Mouse (Mus musculus) kidney, postnatal 0 days (tissue): ENCODE data around the gene Pigf. TPM values are rescaled to one million over a fixed set of nuclear protein-coding genes. Genes with fewer than 3 reads are reported as not detected.

ENCODE experiments used
- ATAC-seq: fragments of 200-750 bp; cut with Nextera tagmentation; replicated peaks from 2 replicates; pipeline ENCODE4 v1.8.0; 2017; ENCODE audit warnings: low read depth, moderate number of reproducible peaks, moderate TSS enrichment, moderate library complexity; ENCODE audit not compliant: low FRiP score
- DNase-seq: peaks from one replicate; pipeline ENCODE4 v3.0.0-alpha.2; 2016; ENCODE audit warnings: low spot score
- H3K27ac ChIP-seq: fragments of 300-500 bp; sonication (generic); 2 replicates; pipeline ENCODE4 v1.5.1; 2014; ENCODE audit warnings: mild to moderate bottlenecking
- H3K27me3 ChIP-seq: fragments of 300-500 bp; sonication (generic); 2 replicates; pipeline ENCODE4 v1.6.1; 2014; ENCODE audit warnings: low read length, mixed read lengths; ENCODE audit not compliant: insufficient read depth
- H3K36me3 ChIP-seq: fragments of 300-500 bp; sonication (generic); 2 replicates; pipeline ENCODE4 v1.6.1; 2014; ENCODE audit warnings: low read length, mixed read lengths; ENCODE audit not compliant: insufficient read depth
- H3K4me1 ChIP-seq: fragments of 300-500 bp; sonication (generic); replicated peaks from 2 replicates; pipeline ENCODE4 v1.6.1; 2014; ENCODE audit warnings: antibody characterized with exemption, low read length, mixed read lengths; ENCODE audit not compliant: insufficient read depth
- H3K4me2 ChIP-seq: fragments of 300-500 bp; sonication (generic); 2 replicates; pipeline ENCODE4 v1.6.1; 2014; ENCODE audit warnings: mild to moderate bottlenecking, low read length, moderate library complexity, mixed read lengths
- H3K4me3 ChIP-seq: fragments of 300-500 bp; sonication (generic); replicated peaks from 2 replicates; pipeline ENCODE4 v1.5.1; 2014; ENCODE audit warnings: low read depth, low read length
- H3K9ac ChIP-seq: fragments of 300-500 bp; sonication (generic); 2 replicates; pipeline ENCODE4 v1.6.1; 2014; ENCODE audit warnings: low read depth, low read length
- H3K9me3 ChIP-seq: fragments of 300-500 bp; sonication (generic); replicated peaks from 2 replicates; pipeline ENCODE4 v1.6.1; 2016; ENCODE audit warnings: low read length, inconsistent platforms, mixed read lengths
- CTCF ChIP-seq: IDR thresholded peaks from 2 replicates; pipeline ENCODE4 v1.5.1; 2016; ENCODE audit warnings: antibody characterized with exemption, low read depth, mild to moderate bottlenecking, moderate library complexity
- WGBS: fragments of 180-500 bp; shearing (Covaris S2); extraction: QIAGEN DNeasy Blood & Tissue Kit; methylation state at CpG from one replicate; pipeline ENCODE4 v1.1.7; 2014; 5-methylcytosine and 5-hydroxymethylcytosine counted together
- polyA plus RNA-seq: library from polyadenylated mRNA; unstranded; fragments of >200 nt; fragmentation: Nextera tagmentation; extraction: Ambion mirVana; gene quantifications from 2 replicates; pipeline ENCODE4 v1.2.1, GENCODE M21; 2015

The Pigf gene
- polyA plus RNA-seq, 1 experiment from 2014 or later, result 48.4 TPM

GRCm38 (mm10) chr17:86948801-86949200, 76.4 kb downstream of the Pigf start:
- Histone ChIP-seq H3K9ac (no peak overlapping the region), H3K27me3 (no peaks in the 10 kb centered on the region), H3K9me3 (no peaks in the 10 kb centered on the region), H3K4me3 (no peak overlapping the region), H3K27ac (no peak overlapping the region), H3K4me2 (no peak overlapping the region), H3K36me3 (no peaks in the 10 kb centered on the region), H3K4me1 (no peaks in the 10 kb centered on the region)
- DNase-seq (no peak), ATAC-seq (no peak)
- TF ChIP-seq CTCF, result no peak
- WGBS, result 83% methylated on average over 6 of the region's 6 CpGs

- Histone ChIP-seq H3K4me1 (no peaks in the 10 kb centered on the region), H3K36me3 (no peaks in the 10 kb centered on the region), H3K27ac (no peak within 1 kb of the TSS), H3K9me3 (no peaks in the 10 kb centered on the region), H3K27me3 (no peaks in the 10 kb centered on the region), H3K9ac (no peak within 1 kb of the TSS), H3K4me2 (no peak within 1 kb of the TSS), H3K4me3 (no peak within 1 kb of the TSS)
- ATAC-seq (no peak), DNase-seq (no peak)
- no peak for TF ChIP-seq CTCF
- 79% methylated on average over 28 of the region's 28 CpGs for WGBS
These were observed 77.1 kb downstream of the Pigf start, which contains the start of gene Atp6v1e2 for GRCm38 (mm10) chr17:86947840-86948796. TSS of gene Atp6v1e2 (minus strand) at chr17:86947897.

Other genes with a start within 250 kb of the Pigf start
- not detected in 2 replicates for gene Tmem247, start 108.1 kb downstream of the Pigf start, polyA plus RNA-seq
- gene Atp6v1e2, start 77.5 kb downstream of the Pigf start, polyA plus RNA-seq, result 0.14 TPM in 1 of 2 replicates, not detected in the other
- 12.7 and 13.0 TPM in 2 replicates for gene Rhoq, start 62.3 kb downstream of the Pigf start, polyA plus RNA-seq
- gene Cript, start 144 bp upstream of the Pigf start, polyA plus RNA-seq, result 171 and 177 TPM in 2 replicates
- gene Socs5, start 82.3 kb upstream of the Pigf start, polyA plus RNA-seq, result 15.6 and 15.7 TPM in 2 replicates
- gene Mcfd2, start 240.5 kb upstream of the Pigf start, polyA plus RNA-seq, result 140 and 151 TPM in 2 replicates